Mouse (Mus musculus): Measurements from ENCODE around the gene Slc6a13. TPM values are rescaled to one million over a fixed set of nuclear protein-coding genes. Genes with fewer than 3 reads are reported as not detected.

Slc6a13 gene
- total RNA-seq, 2 experiments from 2014 or later = 0.59 to 1.8 TPM

GRCm38 (mm10) chr6:121326486-121327069 is 26.6 kb downstream of the Slc6a13 start:
- DNase-seq = peak in 1 of 2 experiments; percentile 34

DNA sequence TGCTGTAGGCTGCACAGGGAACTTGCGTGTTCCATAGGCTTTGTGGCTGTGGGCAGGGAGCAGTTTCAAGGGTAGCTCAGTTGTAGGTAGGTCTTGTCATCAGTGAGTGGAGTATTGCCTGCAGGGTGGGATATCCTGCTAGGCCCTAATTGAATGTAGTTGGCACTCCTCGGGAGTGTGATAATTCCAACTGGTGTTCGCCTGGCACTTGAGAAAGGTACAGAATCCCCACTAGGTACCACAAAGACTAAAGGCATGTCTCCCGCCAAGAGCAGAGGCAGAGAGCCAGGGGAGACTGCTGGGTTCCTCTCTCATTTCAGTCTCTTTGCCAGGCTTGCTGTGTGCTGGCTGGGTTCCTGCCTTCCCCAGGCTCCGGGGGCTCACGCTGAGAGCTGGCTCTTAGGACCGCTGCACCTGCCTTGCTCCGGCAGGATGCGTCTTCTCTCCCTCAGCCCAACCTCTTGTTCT is 28.4 kb downstream of the Slc6a13 start:
- no peak for DNase-seq

DNA sequence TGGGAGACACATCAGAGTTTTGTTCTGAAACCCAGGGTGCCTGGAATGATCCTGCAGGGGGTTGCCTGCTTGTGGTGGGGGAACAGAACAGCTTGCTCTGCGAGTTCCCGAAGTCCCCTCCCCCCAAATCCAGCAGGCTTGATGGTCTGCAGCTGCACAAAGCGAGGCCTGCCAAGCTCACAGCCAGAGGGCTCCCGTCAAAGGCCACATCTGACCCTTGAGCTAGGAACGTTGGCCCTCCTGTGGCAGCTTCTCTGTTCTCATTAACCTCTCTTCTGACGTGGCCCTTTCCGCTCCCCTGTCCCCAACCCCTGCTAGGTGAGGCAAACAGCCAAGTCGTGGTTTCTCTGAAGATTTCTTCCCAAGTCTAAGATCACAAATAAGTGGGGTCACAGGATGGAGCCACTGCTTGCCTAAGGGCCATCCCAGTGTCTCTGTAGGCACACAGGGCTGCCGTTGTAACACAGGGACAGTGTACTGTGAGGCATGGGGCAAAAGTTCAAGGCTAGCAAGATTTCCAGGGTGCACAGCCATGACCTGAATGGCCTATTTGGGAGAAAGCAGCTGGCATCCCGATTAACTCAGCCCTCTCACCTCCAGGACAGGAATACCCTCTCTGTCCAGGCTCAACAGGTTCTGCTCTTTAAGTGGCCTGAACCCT is 30.0 kb downstream of the Slc6a13 start:
- DNase-seq = no peak

DNA sequence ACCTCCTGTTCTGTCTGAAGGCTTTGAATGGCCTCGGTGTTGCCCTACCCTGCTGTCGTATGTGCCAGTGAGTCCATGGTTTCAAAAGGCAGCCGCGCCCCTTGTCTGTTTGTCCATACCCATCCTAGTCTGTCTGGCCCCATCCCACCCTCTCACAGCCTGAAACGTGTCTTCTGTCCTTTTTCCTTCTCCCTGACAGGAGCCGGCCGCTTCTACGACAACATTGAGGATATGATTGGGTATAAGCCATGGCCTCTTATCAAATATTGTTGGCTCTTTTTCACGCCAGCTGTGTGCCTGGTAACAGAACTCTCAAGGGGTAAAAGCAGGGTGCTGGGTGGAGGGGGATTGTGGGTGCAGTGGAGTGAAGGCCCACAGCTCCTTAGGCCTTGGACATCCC is 35.8 kb downstream of the Slc6a13 start:
- no peak for DNase-seq

GRCm38 (mm10) chr6:121336558-121336957 is 36.5 kb downstream of the Slc6a13 start:
- DNase-seq = peak in 1 of 2 experiments; percentile 39

GRCm38 (mm10) chr6:121337229-121337628 is 37.2 kb downstream of the Slc6a13 start:
- no peak for DNase-seq

- peak; percentile 79 to 83 for DNase-seq
Measured at GRCm38 (mm10) chr6:121337770-121338518, 37.9 kb downstream of the Slc6a13 start.

GRCm38 (mm10) chr6:121338519-121338896 is 38.5 kb downstream of the Slc6a13 start:
- DNase-seq = peak in 1 of 2 experiments; percentile 35

GRCm38 (mm10) chr6:121341650-121342049 is 41.6 kb downstream of the Slc6a13 start:
- no peak for DNase-seq

DNA sequence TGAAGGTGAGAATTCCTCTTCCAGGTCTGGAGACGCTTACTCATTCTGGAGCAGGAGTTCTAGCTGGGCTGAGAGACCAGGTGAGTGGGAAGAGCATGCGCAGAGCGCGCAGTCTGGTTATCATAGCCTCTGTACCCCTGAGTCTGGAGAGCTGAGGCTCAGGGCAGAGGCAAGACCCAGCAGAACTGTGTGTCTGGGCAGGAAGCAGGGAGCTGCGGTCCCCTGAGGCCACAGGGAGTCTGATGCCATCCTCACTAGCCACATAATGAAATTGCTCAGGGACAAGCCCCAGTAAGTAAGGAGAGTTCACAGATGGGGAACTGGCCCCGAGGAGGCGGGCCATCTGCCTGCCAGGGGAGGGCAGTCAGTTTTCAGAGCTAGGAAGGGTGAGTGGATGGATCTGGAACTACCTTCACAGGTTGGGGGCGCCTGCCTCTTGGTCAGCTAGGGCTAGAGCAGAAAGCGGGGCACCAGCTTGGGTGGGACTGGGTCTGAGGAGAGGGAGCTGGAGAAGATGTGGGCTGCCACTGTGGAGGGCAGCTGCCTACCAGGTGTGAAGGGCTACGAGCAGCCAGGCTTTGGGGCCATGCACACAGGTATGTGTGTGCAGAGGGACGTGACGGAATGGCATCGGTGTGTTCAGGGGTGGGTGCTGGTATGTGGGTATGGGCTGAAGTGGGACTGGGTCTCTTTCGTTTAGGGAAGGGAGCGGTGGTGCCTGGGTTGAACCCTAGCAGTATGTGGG is 43.2 kb downstream of the Slc6a13 start, which contains the start of gene Slc6a12:
Slc6a12 (plus strand) TSS at position 51 of the 745 bp plus-strand sequence.
- no peak for DNase-seq

DNA sequence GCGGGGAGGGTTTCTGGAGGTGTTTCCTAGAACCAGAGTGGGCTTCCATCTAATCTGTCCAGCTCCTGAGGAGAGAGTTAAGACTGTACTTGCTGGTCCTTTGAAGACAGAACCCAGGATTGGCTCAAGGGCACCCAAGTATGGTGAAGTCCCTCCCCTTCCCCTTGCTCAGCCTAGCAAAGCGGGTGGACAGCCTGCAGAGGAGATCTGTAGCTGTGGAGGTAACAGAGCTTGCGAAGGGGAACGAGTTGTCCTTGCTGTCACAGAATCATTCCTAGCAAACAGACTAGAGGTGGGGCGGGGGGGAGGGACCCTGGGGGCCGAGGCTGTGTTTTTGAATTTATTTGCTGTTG is 43.7 kb downstream of the Slc6a13 start:
- no peak for DNase-seq

GRCm38 (mm10) chr6:121344329-121344728 is 44.3 kb downstream of the Slc6a13 start:
- DNase-seq = no peak

- peak in 1 of 2 experiments; percentile 26 for DNase-seq
Measured at GRCm38 (mm10) chr6:121346428-121346827, 46.4 kb downstream of the Slc6a13 start.

GRCm38 (mm10) chr6:121352276-121352675 is 52.2 kb downstream of the Slc6a13 start:
- peak; percentile 46 to 52 for DNase-seq

- no peak for DNase-seq
Measured at GRCm38 (mm10) chr6:121356041-121356440, 56.0 kb downstream of the Slc6a13 start.

- no peak for DNase-seq
Measured at GRCm38 (mm10) chr6:121357232-121357631, 57.2 kb downstream of the Slc6a13 start.

DNA sequence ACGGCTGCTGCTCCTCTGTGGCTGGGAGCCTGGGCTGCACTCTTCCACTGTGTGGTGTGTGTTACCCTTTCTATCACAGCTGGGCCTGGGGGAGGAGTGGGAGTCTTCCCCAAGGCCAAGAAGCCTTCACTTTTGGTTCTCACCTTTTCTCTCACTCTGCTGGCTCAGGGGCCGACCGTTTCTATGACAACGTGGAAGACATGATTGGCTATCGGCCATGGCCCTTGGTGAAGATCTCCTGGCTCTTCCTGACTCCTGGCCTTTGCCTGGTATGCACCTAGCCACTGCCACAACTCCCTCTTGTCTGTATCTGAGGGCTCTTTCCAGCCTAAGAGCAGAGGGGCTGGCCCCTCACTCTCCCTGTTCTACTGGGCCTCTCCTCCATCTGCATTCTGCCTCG is 63.0 kb downstream of the Slc6a13 start:
- no peak for DNase-seq

GRCm38 (mm10) chr6:121363956-121364355 is 63.9 kb downstream of the Slc6a13 start:
- no peak for DNase-seq

DNA sequence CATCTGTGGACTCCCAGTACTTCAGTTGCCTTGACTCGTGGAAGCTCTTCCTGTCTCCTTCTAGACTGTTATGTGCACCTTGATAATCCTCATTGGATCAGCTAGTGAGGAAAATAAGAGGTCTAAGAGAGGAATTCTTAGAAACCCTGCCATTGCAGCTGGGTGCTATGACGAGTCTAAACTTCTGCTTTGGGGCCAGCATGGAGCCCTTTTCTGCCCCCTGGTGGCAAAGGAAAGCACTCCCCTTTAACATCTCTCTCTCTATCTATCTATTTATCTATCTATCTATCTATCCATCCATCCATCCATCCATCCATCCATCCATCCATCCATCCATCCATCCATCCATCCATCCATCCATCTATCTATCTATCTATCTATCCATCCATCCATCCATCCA is 66.5 kb downstream of the Slc6a13 start:
- DNase-seq = peak; percentile 54 to 71

- no peak for DNase-seq
Measured at GRCm38 (mm10) chr6:121367099-121367498, 67.1 kb downstream of the Slc6a13 start.

DNA sequence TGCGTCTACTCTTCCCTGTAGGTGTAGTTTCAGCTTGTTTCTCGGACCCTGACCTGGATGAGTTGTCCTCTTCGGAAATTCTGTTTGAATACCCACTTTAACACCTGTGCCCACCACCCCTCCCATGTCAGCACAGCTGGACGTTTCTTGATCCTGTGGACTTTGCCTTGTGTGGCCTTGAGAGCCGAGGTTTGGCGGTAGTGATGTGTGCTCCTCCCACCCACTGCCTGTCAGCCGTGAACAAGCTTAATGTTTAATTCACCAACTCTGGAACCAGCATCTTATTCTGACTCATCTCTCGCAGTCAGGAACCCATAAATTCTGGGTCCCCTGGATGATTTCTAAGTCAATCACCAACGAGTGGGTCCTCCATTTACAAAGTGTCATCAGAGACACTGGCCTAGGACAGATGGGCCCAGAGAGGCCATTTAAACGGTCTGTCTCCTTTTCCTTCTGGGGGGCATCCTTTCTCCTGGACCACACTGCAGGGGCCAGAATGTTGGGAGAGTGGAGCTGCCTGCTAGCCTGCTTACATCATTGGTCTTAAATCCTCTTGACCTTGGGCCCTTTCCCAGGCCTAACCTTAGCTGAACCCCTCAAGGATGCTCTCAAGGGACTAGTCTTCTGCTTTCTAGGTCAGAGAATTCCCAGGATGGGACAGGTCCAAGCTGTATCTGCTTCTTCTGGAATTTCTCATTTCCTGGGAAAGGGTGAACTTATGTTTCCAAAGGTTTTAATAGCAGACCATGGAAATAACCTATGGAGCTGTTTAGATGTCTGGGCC is 71.4 kb downstream of the Slc6a13 start:
- DNase-seq = no peak

GRCm38 (mm10) chr6:121376159-121376558 is 76.1 kb downstream of the Slc6a13 start:
- DNase-seq = peak; percentile 12 to 32
